Mouse (Mus musculus): ENCODE data around the gene Polq. TPM values are rescaled to one million over a fixed set of nuclear protein-coding genes. Genes with fewer than 3 reads are reported as not detected.
"Not testable (repeated sequence)": the region's sequence is repeated elsewhere in the genome, so short reads cannot be mapped to it uniquely, and the experiment has no call there.

Gene Polq
- total and polyA plus RNA-seq, 3 experiments = 13.6 to 17.2 TPM; not detected in 1

- no peak for TF ChIP-seq RCOR1 (IDR thresholded peaks at IDR 0.05; ENCODE audit: low read depth, low read length)
- TF ChIP-seq CTCF (IDR thresholded peaks at IDR 0.05 in 2 of 3, conservative IDR thresholded peaks at IDR 0.05 in 1 of 3; ENCODE audit: control insufficient read depth in 1 of 3, insufficient read depth in 1 of 3, low read depth in 2 of 3, low read length in 3 of 3, poor library complexity in 1 of 3, severe bottlenecking in 1 of 3) = peak; percentile 33 to 67 (median 46); a peak in 5 of 6 replicates
- TF ChIP-seq ZC3H11A (IDR thresholded peaks at IDR 0.05; ENCODE audit: low read depth, low read length) = peak; percentile 57
- no peak for TF ChIP-seq KAT2A (conservative IDR thresholded peaks at IDR 0.05; ENCODE audit: low read depth, low read length)
- TF ChIP-seq TCF12 (IDR thresholded peaks at IDR 0.05; ENCODE audit: low read depth, low read length) = no peak
- peak; percentile 63 for TF ChIP-seq SMC3 (IDR thresholded peaks at IDR 0.05; ENCODE audit: low read depth, low read length)
- TF ChIP-seq RAD21 (IDR thresholded peaks at IDR 0.05; ENCODE audit: low read depth, low read length) = peak; percentile 78
- TF ChIP-seq ELF1 (IDR thresholded peaks at IDR 0.05; ENCODE audit: low read depth, low read length) = peak; percentile 31; the same call in 1 of the 2 replicates
- H3K4me1 ChIP-seq (ENCODE audit: control insufficient read depth in 1 of 2, insufficient read depth in 2 of 2, low read length in 2 of 2) = no peaks in the 10 kb centered on the region
- no peaks in the 10 kb centered on the region for H3K9me3 ChIP-seq (replicated peaks; ENCODE audit: insufficient read depth, low read length)
- no peak overlapping the region for H3K9ac ChIP-seq (ENCODE audit: control insufficient read depth, low read depth, low read length, poor library complexity, severe bottlenecking)
- no peaks in the 10 kb centered on the region for H3K36me3 ChIP-seq (ENCODE audit: control insufficient read depth in 1 of 2, insufficient read depth in 2 of 2, low read length in 2 of 2)
- DNase-seq (ENCODE audit: low read depth, low spot score) = peak; percentile 43
- no peak overlapping the region for H3K27ac ChIP-seq (ENCODE audit: control insufficient read depth, low read depth, low read length)
- no peaks in the 10 kb centered on the region for H3K79me2 ChIP-seq (ENCODE audit: control insufficient read depth, insufficient read depth, low read length, poor library complexity)
- no peak overlapping the region for H3K4me3 ChIP-seq (ENCODE audit: control insufficient read depth in 1 of 2, insufficient read depth in 1 of 2, low read depth in 2 of 2, low read length in 2 of 2)
- peaks cover 0 to 7% of the 10 kb centered on the region in 2 experiments for H3K27me3 ChIP-seq (ENCODE audit: control insufficient read depth in 1 of 2, insufficient read depth in 2 of 2, low read length in 2 of 2)
These were observed 97.7 kb downstream of the Polq start for GRCm38 (mm10) chr16:37109285-37109684.

- not testable (repeated sequence) for H3K4me3 ChIP-seq (ENCODE audit: control insufficient read depth in 1 of 2, insufficient read depth in 1 of 2, low read depth in 2 of 2, low read length in 2 of 2); H3K4me1 ChIP-seq (ENCODE audit: control insufficient read depth in 1 of 2, insufficient read depth in 2 of 2, low read length in 2 of 2); H3K9me3 ChIP-seq (replicated peaks; ENCODE audit: insufficient read depth, low read length); H3K27ac ChIP-seq (ENCODE audit: control insufficient read depth, low read depth, low read length); H3K36me3 ChIP-seq (ENCODE audit: control insufficient read depth in 1 of 2, insufficient read depth in 2 of 2, low read length in 2 of 2); H3K27me3 ChIP-seq (ENCODE audit: control insufficient read depth in 1 of 2, insufficient read depth in 2 of 2, low read length in 2 of 2); DNase-seq (ENCODE audit: low read depth, low spot score); H3K79me2 ChIP-seq (ENCODE audit: control insufficient read depth, insufficient read depth, low read length, poor library complexity); H3K9ac ChIP-seq (ENCODE audit: control insufficient read depth, low read depth, low read length, poor library complexity, severe bottlenecking)
These were observed 113.6 kb downstream of the Polq start for GRCm38 (mm10) chr16:37125190-37125589.

Other genes starting within 250 kb of the Polq start
- gene Slc15a2, start 226.8 kb upstream of the Polq start, total RNA-seq (2012; rRNA removed) = not detected in 2 replicates
- gene Slc15a2, start 226.8 kb upstream of the Polq start, polyA plus RNA-seq (2012; ENCODE audit: insufficient read depth in 1 of 2, insufficient read length in 2 of 2, low read depth in 1 of 2, low replicate concordance in 2 of 2, missing spikeins in 1 of 2) = not detected
- gene Iqcb1, start 183.4 kb upstream of the Polq start, total RNA-seq (2012; rRNA removed) = 8.7 and 11.2 TPM in 2 replicates
- gene Iqcb1, start 183.4 kb upstream of the Polq start, polyA plus RNA-seq (2012; ENCODE audit: insufficient read depth in 1 of 2, insufficient read length in 2 of 2, low read depth in 1 of 2, low replicate concordance in 2 of 2, missing spikeins in 1 of 2) = 10 to 100 TPM in 1 of 2 experiments, not detected in 1; 14.2 TPM
- gene Eaf2, start 136.8 kb upstream of the Polq start, total RNA-seq (2012; rRNA removed) = 0.27 and 0.65 TPM in 2 replicates
- under 1 TPM in 1 of 2 experiments, not detected in 1; 0.68 TPM for gene Eaf2, start 136.8 kb upstream of the Polq start, polyA plus RNA-seq (2012; ENCODE audit: insufficient read depth in 1 of 2, insufficient read length in 2 of 2, low read depth in 1 of 2, low replicate concordance in 2 of 2, missing spikeins in 1 of 2)
- gene Golgb1, start 136.6 kb upstream of the Polq start, total RNA-seq (2012; rRNA removed) = 15.8 and 16.8 TPM in 2 replicates
- 10 to 100 TPM; 34.1 to 35.0 TPM for gene Golgb1, start 136.6 kb upstream of the Polq start, polyA plus RNA-seq (2012; ENCODE audit: insufficient read depth in 1 of 2, insufficient read length in 2 of 2, low read depth in 1 of 2, low replicate concordance in 2 of 2, missing spikeins in 1 of 2)
- gene Hcls1, start 76.8 kb upstream of the Polq start, total RNA-seq (2012; rRNA removed) = 54.7 and 57.4 TPM in 2 replicates
- gene Hcls1, start 76.8 kb upstream of the Polq start, polyA plus RNA-seq (2012; ENCODE audit: insufficient read depth in 1 of 2, insufficient read length in 2 of 2, low read depth in 1 of 2, low replicate concordance in 2 of 2, missing spikeins in 1 of 2) = 10 to 100 TPM in 1 of 2 experiments, not detected in 1; 91.4 TPM
- gene Fbxo40, start 21.3 kb upstream of the Polq start, total RNA-seq (2012; rRNA removed) = 0.15 and 0.20 TPM in 2 replicates
- under 1 TPM in 1 of 2 experiments, not detected in 1; 0.08 TPM for gene Fbxo40, start 21.3 kb upstream of the Polq start, polyA plus RNA-seq (2012; ENCODE audit: insufficient read depth in 1 of 2, insufficient read length in 2 of 2, low read depth in 1 of 2, low replicate concordance in 2 of 2, missing spikeins in 1 of 2)